Mouse (Mus musculus) C2C12 (cell line): Measurements from ENCODE around the gene B9d2.

Source experiments
- CTCF ChIP-seq: IDR thresholded peaks from one replicate; pipeline ENCODE4 v1.5.1; 2011; ENCODE audit not compliant: control insufficient read depth, insufficient read depth, insufficient read length
- MAX ChIP-seq: IDR thresholded peaks from one replicate; pipeline ENCODE4 v1.6.1; 2011; ENCODE audit warnings: mild to moderate bottlenecking, control low read depth
- MYOG ChIP-seq: IDR thresholded peaks from one replicate; pipeline ENCODE4 v1.6.1; 2011; ENCODE audit not compliant: control insufficient read depth, insufficient read length; ENCODE audit errors: extremely low read depth
- USF1 ChIP-seq: IDR thresholded peaks from one replicate; pipeline ENCODE4 v1.6.1; 2011; ENCODE audit warnings: low read depth, mild to moderate bottlenecking, control low read depth, moderate library complexity

GRCm38 (mm10) chr7:25725886-25726285 is 45.3 kb downstream of the B9d2 start:
- no peak for TF ChIP-seq USF1
- no peak for TF ChIP-seq CTCF
- no peak for TF ChIP-seq MYOG
- TF ChIP-seq MAX, result no peak
